Mouse (Mus musculus): ENCODE data around the gene Ubash3a.

DNA sequence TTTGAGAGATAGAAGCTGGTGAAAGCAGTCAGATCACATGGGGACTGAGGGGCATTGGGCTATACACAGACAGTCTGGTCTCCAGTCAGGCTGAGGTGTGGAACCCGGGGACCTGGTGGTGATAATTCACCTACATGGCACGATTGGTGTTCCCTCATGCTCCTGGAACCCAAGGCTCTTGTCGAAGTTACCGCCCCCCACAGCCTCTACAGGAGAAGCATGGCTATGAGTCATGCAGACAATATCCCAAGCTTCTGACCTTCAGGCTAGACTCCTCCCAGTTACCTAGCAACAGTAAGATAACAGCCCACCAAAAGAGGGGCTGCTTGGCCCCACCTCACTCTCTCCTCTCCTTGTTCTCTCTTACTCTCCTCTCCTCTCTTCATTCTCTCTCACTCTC, 62.6 kb downstream of the Ubash3a start:
- TF ChIP-seq CTCF (conservative IDR thresholded peaks at IDR 0.05; ENCODE audit: insufficient read depth, insufficient read length, low read depth, low read length) = no peak
- TF ChIP-seq POLR2A (IDR thresholded peaks at IDR 0.05; ENCODE audit: low read depth, low read length) = no peak

Data from kidney, adult 2 months (tissue).